Mouse (Mus musculus) right cerebral cortex, adult 18-20 months (tissue): ENCODE results near the gene Olfr1359.
"Not testable (repeated sequence)": the region's sequence is repeated elsewhere in the genome, so short reads cannot be mapped to it uniquely, and the experiment has no call there.

Experiments
- DNase-seq: peaks from one replicate; pipeline ENCODE4 v3.0.0; 2022; ENCODE audit warnings: mixed read lengths

Gene Olfr1359

DNA sequence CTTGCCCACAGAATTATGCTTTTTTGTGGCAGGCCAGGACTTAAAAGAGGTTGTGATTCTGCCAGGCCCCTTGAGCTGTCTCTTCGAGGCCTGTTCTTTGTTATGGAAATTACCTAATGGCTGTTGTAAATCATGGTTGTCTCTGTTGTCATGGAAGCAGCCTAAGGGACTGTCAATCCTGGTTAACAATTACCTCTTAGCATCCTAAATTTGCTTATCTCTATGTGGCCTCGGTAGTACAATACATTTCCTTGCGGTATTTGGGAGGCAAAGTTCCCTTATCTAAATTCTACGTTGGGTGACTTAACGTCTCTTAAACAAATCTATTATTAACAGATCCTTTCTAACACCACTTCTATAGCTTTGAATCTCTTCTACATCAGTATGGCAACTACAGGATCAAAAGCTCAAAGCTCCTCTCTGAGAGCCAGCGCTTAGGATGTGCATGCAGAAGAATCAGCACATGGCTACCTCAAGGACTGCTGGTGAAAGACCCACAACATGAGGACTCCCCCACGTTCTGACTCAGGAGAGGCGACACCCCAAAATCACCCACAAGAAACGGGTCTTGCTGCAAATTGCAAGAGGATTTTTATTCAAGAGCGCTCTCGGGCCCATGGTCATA is 30.1 kb downstream of the Olfr1359 start:
- no peak for DNase-seq

DNA sequence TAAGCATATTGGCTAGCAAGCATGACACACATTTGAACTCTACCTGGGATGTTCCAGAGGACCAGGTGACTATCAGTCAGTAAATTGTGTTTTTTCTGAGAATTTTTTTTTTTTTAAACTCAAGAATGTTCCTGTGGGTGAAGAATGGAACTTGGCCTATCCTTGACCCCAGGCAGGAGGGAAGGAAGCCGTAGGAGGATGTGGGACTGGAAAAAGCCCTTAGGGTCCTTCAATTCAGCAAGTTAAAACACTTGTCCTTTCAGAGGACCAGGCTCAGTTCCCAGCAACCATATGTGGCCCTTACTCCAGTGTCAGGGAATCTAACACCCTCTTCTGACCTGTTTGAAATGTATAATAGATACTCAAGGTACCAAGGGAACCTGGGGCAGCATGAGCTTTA is 31.6 kb downstream of the Olfr1359 start:
- DNase-seq: no peak

DNA sequence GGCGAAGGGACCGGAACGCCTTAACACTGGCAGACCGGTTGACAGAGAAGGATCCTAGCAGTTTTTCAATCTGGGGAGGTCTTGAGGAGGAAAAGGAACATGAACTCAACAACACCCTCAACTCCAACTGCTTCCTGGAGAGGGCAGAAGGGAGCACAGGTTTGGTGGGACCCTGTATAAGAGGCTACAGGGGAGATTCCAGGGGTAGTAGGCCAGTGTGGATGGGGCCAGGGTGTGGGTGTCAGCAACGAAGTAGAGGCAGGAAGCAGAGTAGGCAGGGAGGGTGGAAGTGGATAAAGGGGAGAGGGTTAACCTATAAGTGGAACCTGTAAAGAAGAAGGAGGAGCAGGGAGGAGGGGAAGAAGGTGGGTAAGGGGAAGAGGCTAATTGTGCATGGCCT is 35.6 kb downstream of the Olfr1359 start:
- DNase-seq: no peak

DNA sequence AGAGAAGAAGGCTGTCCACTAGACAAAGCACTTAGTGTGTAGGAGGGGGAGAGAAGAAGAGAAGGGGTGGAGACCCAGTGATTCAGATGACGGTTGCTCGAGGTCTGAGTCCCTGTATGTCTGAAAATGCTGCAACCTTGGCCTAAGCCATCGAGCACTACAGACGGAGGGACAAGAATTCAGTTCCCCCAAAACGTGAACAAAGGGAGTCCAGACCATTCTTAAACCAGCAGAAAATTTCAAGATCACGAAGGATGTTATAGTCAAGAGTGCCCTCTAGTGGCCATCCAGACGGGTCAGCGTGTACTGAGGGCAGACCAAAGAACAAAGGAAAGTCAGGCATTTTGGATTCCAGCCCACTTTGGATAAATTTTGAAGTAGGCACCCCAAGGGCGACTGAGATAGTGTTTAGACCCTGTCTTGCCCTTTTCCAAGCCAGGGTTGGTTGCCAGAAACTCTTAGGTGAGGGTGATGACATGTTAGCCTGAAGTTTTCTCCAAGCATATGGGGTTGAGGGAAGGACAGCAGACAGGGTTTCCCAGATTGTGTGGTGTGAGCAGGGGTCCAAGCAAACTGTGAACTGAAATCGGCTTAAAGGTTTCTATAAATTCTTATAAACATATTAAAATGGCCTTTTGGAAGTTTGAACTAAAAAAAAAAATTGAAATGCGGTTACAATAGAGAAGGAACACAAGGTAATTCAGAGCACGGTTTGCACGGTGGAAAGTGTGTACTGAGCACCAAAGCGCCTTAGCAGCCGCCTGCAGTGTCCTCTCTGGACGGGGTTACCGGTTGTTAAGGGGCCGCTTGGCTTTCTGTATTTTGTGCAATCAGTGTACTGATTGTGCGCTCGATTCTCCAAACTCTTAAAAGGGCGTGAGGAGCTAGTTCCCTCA is 36.3 kb downstream of the Olfr1359 start:
- DNase-seq: peak; percentile 71

DNA sequence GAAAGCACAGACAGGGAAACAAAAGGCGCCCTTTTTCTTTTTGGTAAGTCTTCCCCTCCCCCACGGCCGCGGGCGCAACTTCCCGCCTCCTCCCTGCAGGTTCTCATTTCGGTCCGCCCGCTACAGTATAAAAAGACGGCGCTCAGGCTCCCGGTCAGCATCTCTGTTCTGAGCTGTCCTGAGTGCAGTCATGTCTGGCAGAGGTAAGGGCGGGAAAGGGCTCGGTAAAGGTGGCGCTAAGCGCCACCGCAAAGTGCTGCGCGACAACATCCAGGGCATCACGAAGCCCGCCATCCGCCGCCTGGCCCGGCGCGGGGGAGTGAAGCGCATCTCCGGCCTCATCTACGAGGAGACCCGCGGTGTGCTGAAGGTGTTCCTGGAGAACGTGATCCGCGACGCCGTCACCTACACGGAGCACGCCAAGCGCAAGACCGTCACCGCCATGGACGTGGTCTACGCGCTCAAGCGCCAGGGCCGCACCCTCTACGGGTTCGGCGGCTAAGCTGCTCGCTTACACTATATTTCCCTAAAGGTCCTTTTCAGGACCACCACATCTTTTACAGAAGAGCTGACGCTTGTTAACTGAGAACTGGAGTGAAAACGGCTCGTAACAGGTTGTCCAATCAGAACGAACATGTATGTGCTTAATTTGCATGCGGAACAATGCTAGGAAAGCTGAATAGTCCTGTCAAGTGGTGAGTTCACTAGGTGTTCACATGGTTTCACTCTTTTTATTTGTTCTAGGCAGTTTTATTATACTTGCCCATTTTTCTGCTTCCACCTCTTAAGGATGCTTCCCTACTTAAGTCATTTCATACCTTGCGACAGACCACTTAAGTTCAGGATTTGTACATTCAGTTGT is 37.2 kb downstream of the Olfr1359 start, which contains the start of gene Hist1h4j:
Hist1h4j (plus strand) TSS at position 159 of the 862 bp plus-strand sequence.
- peak; percentile 74 for DNase-seq

DNA sequence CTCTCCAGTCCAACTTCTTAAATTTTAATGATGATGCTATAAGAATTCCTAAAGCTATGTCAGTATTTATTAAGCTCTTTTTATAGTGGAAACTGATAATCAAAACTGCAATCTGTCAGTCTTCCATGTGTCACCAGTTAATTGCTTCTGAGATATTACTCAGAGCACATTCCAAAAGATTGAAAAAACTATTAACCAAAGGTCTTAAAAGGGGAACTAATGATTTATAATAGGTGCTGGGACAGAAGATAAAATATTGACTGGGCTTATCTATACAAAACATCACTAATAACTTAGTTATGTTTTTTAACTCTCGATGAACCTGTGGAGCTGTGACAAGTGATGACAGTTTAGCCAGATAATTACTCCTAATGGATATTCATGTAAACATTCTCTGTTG is 47.1 kb downstream of the Olfr1359 start:
- no peak for DNase-seq

DNA sequence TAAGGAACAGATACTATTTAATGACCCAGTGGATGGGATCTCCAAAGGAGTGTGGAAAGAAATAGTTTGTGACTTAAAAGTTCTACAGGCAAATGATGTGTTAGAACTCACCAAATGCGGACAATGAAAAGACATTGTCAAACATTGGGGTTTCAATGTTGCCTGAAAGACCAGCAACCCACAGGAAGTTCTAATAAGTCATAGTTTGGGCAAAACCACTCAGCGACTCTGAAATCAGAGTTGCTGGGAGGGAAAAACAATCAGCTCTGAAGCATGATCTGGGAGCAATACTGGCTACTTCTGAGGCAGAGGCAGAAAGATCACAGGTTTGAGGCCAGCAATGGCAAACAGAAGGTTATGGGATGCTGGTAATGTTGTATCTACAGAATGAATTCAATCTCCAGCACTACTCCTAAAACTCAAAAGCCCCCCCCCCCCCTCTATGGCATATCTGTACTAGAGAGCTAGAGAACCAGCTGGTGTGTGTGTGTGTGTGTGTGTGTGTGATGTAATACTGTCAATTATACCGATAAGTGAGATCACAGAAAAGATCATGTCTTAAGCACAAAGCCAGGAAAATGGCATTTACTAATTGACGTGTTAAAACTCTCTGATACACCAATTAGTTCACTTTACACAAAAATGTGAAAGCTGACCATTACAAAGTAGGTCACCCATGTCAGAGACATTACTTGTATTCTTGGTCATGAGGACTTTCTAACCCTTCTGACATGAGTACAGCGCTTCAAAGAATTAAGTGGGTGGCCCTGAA is 51.7 kb downstream of the Olfr1359 start:
- no peak for DNase-seq

DNA sequence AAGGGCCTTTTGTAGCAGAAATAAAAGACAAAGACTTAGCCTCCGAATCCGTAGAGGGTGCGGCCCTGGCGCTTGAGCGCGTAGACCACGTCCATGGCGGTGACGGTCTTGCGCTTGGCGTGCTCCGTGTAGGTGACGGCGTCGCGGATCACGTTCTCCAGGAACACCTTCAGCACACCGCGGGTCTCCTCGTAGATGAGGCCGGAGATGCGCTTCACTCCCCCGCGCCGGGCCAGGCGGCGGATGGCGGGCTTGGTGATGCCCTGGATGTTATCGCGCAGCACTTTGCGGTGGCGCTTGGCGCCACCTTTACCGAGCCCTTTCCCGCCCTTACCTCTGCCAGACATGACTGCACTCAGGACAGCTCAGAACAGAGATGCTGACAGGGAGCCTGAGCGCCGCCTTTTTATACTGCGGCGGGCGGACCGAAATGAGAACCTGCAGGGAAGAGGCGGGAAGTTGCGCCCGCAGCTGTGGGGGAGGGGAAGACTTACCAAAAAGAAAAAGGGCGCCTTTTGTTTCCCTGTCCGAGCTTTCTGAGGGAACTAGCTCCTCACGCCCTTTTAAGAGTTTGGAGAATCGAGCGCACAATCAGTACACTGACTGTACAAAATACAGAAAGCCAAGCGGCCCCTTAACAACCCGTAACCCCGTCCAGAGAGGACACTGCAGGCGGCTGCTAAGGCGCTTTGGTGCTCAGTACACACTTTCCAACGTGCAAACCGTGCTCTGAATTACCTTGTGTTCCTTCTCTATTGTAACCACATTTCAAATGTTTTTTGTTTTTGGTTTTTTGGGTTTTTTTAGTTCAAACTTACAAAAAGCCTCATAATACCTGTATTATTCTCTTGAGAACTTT is 52.5 kb downstream of the Olfr1359 start, which contains the start of gene Hist1h4k:
Hist1h4k (minus strand) TSS at position 347 of the 859 bp plus-strand sequence.
- DNase-seq: peak; percentile 92

DNA sequence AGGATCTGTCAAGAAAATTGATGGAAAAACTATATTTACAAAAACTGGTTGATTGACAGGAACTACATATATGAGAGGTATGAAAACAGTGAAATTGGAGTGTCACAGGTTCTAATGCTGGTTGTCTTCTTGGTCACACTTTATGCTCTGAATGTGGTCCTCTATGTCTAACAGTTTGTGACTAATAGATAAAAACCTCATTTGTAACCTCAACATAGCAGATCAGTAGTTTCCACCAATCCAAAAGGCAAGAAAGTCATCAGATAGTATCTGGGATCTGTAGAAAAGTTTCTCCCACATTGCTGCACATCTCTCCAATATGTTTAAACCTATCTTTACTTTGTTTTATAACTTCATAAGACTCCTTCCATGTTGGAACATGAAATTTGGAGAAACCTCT is 53.5 kb downstream of the Olfr1359 start:
- no peak for DNase-seq

DNA sequence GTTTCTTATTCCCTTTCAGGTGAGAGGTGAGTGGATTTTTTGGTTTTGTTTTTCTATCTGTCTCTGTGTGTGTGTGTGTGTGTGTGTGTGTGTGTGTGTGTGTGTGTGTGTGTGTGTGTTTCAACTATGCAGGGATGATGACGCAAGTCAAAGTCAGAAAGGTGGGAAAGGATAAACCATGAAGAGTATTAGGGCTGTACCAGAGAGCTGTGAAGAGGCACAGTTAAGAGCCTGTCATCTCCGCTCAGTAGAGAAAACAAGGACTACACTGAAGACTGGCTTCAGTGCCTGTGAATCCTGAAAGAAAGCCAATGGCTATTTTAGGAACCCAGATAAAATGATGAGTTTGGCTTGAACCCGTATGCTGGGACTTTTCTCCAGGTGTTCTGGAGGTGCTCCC is 53.9 kb downstream of the Olfr1359 start:
- DNase-seq: no peak

DNA sequence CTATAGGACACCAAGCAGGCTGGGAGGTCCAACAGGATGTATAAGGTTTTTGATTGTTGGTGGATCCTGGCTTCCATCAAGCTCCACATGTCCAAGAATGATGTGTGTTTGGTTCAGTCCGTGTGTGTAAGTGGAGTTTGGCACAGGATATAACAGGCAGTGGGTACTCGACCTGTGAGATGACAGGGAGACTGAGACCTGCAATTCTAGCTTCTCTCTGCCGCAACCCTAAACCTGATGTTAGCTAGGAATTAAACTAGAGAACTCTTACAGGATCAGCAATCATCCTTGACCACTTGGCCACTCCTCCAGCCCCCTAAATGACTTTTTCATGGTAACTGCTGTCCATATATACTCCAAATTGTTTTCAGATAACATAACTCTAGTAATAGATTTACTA is 54.4 kb downstream of the Olfr1359 start:
- DNase-seq: no peak

DNA sequence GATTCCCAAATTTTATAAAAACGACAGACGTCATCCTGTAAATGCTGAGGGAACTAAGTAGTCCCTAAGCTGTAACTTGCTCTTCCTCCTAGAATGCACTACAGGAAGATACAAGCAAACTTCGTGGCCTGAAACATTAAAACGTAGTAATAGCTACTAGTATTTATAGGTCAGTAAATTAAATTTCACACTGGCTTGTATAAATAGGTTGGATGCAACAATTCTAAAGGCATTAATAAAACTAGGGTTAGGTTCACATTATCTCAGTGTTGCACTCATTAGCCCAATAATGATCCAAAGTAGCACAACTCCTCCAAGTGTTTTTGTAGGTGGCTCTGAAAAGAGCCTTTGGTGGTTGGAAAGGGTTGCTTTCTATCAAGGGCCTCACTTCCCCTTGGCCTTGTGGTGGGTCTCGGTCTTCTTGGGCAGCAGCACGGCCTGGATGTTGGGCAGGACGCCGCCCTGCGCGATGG is 55.2 kb downstream of the Olfr1359 start:
- no peak for DNase-seq

DNA sequence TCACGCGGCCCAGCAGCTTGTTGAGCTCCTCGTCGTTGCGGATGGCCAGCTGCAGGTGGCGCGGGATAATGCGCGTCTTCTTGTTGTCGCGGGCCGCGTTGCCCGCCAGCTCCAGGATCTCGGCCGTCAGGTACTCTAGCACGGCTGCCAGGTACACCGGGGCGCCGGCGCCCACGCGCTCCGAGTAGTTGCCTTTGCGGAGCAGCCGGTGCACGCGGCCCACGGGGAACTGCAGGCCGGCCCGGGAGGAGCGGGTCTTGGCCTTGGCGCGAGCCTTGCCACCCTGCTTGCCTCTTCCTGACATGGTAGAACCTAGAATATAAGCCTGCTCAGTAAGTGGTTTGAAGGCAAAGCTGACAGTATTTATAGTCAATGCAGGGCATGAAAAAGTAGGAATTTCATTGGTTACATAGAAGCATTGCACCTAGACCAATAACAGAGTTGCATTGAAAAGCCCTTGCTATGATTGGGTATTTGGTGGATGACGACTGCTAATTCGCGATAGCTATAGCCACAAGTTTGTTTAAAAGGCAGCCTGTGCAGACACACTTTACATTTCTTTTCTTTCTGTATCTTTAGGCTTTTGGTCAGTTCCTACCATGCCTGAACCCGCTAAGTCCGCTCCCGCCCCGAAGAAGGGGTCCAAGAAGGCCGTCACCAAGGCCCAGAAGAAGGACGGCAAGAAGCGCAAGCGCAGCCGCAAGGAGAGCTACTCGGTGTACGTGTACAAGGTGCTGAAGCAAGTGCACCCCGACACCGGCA is 55.8 kb downstream of the Olfr1359 start, which contains the start of the genes Hist1h2ak and Hist1h2bn:
Hist1h2ak (minus strand) TSS at position 304 of the 762 bp plus-strand sequence.
Hist1h2bn (plus strand) TSS at position 600 of the 762 bp plus-strand sequence.
- peak; percentile 90 for DNase-seq

DNA sequence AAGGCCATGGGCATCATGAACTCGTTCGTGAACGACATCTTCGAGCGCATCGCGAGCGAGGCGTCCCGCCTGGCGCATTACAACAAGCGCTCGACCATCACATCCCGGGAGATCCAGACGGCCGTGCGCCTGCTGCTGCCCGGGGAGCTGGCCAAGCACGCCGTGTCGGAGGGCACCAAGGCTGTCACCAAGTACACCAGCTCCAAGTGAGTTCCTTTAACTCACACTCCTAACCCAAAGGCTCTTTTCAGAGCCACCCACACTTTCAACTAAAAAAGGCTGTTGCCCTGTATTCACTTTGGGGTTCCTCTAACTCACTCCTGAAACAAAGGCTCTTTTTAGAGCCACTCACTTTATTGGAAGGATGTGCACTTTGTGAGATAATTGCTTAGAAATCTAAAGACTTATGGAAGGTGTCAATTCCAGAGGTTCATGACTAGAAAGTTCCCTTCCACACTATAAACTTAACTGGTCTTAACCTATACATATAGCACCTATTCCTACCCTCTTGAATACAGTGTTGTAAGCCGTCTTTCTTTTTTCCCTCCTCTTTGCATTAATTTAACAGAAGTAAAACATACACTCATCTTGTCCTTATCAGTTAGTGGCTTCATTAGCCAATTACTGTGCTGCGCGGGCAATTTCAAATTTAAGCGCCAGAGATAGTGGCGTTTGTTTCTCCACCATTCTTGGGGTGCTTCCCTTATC is 56.5 kb downstream of the Olfr1359 start:
- not testable (repeated sequence) for DNase-seq

DNA sequence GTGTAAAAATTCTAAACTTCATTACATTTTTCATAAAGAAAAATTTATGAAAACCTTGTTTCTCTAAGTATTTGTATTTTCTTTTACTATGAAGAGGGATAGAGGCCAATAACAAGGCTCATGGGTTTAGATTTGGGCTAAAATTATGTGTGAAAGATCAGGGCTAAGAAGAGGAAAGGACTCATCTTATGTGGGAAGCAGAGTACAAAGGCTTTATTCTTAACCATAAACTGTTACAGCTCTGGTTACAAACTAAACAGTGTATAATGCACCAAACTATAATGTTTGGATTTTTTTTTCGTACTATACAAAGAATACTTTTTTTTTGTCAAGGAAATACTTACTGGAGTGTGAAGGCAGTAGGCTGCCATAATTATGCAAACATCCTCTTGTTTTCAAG is 57.8 kb downstream of the Olfr1359 start:
- DNase-seq: no peak
